Mouse (Mus musculus): ENCODE measurements around the gene Olfr1359.
A peak's percentile ranks its signal among the peaks of the same experiment; 100 is the strongest.
"Not testable (repeated sequence)": the region's sequence is repeated elsewhere in the genome, so short reads cannot be mapped to it uniquely, and the experiment has no call there.

The Olfr1359 gene

DNA sequence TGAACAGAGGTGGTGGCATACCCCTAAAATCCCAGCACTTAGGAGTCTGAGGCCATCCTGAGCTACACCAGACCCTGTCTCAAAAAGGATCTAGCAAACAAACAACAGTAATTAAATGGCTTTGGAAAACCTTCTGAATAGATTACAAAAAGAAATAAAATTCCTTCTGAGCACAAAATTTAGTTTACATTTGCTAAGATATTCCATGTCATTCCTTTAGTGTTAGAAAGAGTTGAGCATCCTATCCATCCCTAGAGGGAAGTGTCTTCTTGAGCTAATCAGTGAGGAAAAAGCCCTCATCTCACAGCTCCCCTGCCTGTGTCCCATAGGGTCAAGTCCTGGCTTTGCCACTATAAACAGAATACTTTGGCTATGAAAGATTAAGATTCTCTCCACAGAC lies at the start of gene Olfr1359:
Olfr1359 (plus strand) TSS at position 301 of the 400 bp plus-strand sequence.
- no peak for DNase-seq

DNA sequence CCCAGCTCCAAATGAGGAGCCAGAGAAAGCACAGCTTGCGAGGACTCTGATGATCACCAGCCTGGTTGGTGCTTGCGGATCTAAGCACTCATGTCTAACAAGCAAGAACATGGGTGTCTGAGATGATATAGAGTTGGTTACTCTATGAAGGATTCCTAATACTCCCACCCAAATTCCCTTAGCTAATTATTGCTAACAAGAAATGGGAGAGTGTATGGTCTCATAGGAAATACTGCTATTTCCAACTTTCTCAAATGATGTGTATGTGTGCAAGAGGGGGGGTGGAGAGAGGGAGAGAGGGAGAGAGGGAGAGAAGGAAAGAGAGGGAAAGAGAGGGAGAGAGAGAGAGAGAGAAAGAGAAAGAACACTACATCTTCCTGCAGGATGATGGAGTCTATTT lies 34.6 kb upstream of the Olfr1359 start, which contains the start of gene Olfr1361:
Olfr1361 (minus strand) TSS at position 101 of the 400 bp plus-strand sequence.
- no peak for DNase-seq

DNA sequence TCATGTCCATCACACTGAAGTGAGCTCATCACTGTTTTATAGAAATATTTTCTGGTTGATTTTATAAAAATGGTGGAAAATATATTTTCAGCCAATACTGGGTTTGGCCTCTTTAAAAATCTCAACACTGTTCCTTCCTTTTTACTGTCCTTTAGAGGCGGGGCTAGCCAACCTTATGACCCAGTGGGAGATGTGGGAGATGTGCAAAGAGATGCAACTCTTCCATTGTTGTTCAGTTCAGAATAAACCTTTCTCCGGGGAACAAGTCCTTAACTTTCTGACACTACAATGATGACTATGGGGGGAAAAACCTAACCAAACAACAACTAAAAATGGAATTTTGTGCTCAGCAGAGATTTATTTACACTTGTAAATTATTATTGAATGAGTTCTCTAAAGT lies 20.6 kb upstream of the Olfr1359 start, which contains the start of gene Olfr1360:
Olfr1360 (minus strand) TSS at position 101 of the 400 bp plus-strand sequence.
- DNase-seq: no peak

DNA sequence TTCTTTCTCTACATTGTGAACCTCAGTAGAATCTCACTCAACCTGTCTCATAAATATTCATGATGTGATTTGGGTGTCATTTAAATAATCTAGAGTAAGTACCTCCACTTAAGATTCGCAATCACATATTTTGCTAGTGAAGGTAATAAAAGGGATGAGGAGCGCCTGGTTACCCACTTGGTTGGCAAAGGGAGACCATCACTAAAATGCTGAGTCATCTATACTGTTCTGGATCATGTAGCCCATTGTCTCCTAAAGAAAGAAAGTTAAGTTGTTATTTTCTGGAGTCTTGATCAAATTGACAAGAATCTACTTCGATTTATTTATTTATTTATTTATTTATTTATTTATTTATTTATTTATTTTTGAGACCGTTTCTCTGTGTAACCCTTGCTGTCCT lies 8.8 kb downstream of the Olfr1359 start:
- DNase-seq: no peak

DNA sequence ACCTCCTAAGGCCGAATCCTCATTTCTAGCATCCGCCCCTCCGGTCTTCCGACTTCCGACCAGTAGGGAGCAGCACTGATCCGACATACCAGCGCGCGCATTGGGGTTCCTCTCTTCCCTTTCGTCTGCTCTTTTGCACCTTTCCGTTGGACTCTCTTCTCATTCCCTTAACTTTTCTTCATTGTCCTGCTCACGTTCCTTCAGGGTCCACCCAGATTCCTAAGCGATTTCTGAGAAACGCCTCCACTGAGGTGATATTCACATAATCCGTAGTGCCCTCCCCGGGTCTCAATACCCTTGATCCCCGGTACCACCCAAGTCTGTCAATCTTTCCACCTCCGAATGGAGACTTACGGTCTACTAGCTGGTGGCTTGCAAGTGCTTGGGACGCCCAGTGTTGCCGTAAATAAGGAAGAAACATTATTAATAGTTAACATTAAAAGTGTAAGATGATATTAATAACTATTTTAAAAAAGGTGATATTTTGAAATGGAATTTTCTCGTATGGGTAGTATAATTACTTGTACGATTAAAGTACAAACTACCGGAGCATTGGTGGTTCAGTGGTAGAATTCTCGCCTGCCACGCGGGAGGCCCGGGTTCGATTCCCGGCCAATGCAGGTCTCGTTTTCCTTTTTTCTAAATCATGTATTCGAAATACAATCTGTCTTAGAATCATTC lies 12.3 kb downstream of the Olfr1359 start:
- DNase-seq: peak; percentile 92 to 96

DNA sequence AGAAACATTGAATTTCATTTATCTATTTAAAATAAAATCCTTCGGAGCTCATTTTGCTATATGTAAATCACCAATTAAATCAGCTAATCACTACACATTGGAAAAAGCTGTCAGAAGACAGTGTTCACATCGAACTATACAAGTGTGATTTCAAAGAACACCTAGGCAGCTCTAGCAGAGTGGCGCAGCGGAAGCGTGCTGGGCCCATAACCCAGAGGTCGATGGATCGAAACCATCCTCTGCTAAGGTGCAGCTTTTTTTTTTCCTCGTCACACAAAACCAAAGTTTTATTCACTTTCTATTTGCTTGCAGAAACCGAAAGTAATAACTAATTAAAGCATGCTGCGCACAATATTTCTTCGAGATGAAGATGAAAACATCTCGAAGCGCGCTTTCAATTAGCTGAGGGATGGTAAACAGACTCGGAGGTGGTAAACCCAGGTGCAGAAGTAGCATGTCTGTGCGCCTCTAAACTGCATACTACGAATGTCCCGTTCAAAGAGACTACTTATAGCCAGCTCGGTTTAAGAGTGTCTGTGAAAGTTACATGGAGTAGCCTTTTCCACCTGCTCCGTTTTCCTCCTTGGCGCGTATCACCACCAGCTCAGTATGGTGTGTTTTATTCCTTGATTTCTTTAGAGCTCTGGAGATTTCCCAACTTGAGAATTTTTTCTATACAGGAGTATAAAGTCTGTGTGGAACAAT lies 13.1 kb downstream of the Olfr1359 start:
- peak; percentile 88 to 89 for DNase-seq

DNA sequence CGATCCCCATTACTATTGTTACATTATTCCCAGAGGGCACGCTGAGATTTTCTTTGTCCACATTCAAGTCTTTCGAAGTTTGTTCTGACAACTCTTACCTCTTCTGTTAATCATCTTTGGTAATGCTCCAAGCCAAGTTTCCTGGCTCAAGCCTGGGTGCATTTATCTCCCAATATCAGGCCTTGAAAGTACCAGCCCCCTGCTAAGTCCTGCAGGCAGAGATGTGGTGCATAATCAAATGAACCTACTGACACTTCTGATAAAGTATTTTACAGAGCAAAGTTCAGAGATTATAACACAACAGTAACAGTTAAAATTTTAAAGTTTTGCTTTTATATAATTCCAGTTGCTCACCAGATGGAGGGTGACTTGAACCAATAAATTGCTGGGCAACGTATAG lies 13.8 kb downstream of the Olfr1359 start:
- DNase-seq: no peak

DNA sequence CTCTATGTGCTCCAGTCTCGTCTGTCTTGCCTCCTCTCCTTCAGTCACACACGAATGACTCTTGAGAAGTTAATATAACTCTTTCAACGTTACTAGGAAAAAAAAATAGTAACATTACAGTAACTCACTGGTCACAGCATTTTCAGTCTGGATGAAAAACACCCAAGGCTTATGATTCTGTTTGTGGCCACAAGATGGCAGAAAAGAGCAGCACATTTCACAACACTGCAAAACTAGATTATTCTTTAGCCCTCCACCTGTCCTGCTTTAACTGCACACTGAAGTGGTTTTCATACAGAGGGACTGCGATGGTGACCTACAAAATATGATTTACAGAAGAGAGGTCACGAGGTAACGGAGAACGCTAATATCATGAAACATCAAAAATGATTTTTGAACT lies 16.8 kb downstream of the Olfr1359 start:
- DNase-seq: peak; percentile 72 to 80

DNA sequence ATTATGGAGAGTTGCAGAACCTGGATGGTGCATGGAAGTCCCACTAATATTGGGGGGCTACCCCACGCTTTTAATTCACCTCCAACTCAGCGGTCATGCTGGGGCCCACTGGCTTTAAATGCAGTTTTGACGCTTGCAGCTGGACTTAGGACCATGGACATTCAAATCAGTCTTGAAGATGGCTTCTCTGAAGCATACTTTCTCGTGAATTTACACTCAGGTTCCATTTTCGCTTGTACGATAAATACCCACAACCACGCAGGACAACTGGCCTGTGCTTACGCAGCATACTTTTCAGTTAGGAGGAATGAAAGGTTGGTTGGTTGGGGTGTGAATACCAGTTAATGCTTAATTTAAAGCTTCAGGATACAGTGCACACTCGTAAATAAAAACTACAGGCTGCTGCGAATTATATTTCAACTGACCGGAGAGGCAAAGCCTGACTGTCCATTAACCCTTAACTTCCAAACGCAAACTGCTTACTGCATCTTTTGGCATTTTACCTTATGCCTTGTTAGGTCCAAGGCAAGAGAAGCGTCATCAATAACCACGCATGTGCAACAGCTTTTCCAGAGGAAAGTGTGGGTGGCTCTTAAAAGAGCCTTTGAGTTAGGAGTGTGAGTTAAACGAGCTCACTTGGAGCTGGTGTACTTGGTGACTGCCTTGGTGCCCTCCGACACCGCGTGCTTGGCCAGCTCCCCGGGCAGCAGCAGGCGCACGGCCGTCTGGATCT lies 17.4 kb downstream of the Olfr1359 start:
- DNase-seq: peak in 1 of 2 experiments; percentile 17

DNA sequence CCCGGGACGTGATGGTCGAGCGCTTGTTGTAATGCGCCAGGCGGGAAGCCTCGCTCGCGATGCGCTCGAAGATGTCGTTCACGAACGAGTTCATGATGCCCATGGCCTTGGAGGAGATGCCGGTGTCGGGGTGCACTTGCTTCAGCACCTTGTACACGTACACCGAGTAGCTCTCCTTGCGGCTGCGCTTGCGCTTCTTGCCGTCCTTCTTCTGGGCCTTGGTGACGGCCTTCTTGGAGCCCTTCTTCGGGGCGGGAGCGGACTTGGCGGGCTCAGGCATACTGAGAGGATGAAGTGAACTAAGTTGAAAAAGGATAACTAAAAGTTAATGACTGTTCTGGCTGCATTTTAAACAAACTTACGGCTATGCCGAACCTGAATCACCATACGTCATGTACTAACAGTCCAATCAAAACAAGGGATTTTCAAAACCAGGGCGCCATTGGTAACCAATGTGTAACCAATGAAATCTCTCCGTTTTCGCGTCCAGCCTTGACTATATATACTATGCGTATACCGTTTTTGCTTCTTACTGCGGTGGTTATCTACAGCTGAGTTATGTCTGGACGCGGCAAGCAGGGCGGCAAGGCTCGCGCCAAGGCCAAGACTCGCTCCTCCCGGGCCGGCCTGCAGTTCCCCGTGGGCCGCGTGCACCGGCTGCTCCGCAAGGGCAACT lies 18.1 kb downstream of the Olfr1359 start, which contains the start of the genes Hist1h2bl and Hist1h2ai:
Hist1h2bl (minus strand) TSS at position 280 of the 676 bp plus-strand sequence.
Hist1h2ai (plus strand) TSS at position 559 of the 676 bp plus-strand sequence.
- peak; percentile 77 to 86 for DNase-seq

DNA sequence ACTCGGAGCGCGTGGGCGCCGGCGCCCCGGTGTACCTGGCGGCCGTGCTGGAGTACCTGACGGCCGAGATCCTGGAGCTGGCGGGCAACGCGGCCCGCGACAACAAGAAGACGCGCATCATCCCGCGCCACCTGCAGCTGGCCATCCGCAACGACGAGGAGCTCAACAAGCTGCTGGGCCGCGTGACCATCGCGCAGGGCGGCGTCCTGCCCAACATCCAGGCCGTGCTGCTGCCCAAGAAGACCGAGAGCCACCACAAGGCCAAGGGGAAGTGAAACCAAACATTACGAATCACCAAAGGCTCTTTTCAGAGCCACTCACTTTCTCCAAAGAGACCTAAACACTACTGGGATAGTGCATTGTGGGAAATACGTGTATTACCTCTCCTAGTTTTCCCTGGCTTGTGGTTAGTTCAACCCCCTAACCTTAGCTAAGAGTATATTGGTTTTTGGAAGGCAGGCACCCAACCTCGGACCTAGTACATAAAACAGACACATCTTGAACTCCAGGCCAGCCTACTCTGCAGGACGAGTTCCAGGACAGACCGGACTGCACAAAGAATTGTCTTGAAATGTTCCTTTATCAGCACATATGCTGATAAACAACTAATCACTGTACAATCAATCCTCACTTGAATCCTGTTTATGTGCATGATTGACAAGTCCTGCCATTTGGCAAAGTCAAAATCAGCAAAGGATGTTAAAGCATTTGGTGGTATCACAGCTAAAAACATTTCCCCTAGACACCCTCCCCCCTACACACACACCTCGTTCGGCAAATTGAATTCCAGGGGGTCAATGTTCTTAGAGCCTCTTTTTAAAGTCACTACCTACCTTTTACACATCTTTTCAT lies 18.9 kb downstream of the Olfr1359 start:
- DNase-seq: not testable (repeated sequence)

DNA sequence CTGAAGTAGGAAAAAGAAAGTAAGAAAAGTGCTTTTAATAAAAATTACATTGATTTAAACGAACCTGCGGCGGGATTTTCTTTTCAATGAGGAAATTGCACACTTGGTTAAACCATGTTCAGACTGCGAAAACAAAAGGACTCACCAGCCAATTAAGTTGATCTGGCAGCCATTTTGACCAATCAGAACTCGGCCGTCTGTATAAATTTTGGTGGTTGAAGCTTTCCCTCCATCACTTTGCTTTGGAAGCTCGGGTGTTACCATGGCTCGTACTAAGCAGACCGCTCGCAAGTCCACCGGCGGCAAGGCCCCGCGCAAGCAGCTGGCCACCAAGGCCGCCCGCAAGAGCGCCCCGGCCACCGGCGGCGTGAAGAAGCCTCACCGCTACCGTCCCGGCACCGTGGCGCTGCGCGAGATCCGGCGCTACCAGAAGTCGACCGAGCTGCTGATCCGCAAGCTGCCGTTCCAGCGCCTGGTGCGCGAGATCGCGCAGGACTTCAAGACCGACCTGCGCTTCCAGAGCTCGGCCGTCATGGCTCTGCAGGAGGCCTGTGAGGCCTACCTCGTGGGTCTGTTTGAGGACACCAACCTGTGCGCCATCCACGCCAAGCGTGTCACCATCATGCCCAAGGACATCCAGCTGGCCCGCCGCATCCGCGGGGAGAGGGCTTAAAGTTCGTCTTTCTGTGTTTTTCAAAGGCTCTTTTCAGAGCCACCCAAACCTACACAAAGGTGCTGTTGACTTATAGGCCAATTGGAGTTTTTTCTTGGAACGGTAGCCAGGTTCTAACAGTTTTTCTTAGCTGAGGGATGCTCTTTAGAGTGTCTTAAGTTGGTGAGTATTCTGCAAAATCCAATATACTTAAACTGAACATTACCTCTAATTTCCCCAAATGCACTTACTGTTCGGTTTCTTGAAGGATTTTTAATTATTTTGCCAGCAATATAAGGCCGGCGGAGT lies 19.8 kb downstream of the Olfr1359 start, which contains the start of gene Hist1h3h:
Hist1h3h (plus strand) TSS at position 263 of the 961 bp plus-strand sequence.
- peak; percentile 79 to 82 for DNase-seq

DNA sequence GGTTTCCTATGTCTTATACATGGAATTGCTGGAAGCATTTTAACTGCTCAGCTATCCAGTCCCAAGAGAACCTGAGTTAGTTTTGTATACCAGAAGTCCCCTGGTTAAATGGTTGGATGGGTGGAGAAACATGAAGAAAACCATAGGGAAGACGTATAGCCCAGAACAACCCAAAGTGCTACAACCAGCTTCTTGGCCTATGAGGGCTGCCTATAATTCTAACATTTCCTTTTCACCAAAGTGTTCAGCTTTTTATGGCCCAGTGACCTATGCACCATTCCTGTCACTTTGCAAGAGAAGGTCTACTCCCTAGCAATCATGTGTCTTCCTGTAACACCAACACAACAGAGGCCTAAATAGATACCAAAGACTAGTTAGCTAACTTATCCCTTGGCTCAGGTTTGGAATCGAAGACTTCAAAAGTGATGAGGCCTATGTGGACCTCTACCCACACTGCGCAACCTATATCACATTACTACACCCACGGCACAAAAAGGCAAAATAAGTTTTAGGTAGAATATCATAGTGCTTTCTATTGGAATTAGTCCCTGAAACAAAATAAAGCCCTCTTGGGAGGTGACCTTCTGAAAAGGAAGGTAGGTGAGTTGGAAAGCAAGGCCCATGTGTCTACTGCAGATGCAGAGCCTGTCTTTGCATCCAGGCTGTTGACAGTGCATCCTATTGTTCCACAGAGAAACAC lies 20.6 kb downstream of the Olfr1359 start:
- no peak for DNase-seq

DNA sequence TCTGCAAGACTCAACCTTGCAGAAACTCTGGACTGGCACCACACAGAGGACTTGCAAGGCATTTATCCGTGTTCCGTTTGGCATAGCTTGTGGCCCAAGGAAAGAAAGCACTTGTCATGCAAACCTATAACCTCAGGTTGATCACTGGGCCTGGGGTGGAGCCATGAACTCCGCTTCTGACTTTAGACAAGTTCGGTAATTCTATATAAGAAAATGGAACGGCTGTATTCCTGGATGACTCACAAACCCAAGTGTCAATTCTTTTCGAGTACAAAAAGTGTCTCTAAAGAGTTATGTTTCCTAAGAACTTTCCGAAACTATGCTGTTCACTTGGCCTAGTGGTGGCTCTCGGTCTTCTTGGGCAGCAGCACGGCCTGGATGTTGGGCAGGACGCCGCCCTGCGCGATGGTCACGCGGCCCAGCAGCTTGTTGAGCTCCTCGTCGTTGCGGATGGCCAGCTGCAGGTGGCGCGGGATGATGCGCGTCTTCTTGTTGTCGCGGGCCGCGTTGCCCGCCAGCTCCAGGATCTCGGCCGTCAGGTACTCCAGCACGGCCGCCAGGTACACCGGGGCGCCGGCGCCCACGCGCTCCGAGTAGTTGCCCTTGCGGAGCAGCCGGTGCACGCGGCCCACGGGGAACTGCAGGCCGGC lies 23.3 kb downstream of the Olfr1359 start:
- not testable (repeated sequence) for DNase-seq

DNA sequence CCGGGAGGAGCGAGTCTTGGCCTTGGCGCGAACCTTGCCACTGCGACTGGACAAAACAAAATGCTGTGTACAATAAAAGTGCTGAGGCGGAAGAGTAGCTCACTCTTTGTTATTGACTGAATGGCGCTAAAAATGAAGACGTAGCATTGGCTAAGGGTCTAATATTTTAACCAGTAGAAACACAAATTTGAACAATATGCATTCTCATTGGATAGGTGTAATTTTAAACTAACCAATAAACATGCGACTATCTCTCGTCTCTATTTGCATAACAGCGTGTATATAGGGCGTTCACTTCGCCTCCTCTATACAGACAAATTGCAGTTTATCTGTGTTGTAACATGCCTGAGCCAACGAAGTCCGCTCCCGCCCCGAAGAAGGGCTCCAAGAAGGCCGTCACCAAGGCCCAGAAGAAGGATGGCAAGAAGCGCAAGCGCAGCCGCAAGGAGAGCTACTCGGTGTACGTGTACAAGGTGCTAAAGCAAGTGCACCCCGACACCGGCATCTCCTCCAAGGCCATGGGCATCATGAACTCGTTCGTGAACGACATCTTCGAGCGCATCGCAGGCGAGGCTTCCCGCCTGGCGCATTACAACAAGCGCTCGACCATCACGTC lies 24.0 kb downstream of the Olfr1359 start, which contains the start of gene Hist1h2bm:
Hist1h2bm (plus strand) TSS at position 288 of the 616 bp plus-strand sequence.
- DNase-seq: peak; percentile 52 to 75

DNA sequence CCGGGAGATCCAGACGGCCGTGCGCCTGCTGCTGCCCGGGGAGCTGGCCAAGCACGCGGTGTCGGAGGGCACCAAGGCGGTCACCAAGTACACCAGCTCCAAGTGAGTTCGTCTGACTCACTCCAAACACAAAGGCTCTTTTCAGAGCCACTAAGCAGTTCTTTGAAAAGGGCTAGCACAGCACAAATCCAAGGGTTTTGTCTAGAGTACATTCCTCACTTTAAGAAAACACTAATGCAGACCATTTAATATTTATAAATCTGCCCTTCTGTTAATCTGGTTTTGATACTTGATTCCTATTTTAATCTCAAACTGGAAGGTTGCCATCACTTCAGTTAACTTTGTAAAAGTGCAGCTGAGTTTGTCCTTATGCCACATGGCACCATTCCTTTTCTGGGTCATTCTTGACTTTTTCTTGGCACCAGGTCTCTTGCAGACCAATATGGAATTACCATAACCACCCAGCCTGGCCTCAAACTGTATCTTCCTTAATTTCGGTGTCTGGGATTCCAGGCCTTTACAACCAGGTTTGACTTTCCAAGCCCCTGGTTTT lies 24.5 kb downstream of the Olfr1359 start:
- peak in 1 of 2 experiments; percentile 20 for DNase-seq

DNA sequence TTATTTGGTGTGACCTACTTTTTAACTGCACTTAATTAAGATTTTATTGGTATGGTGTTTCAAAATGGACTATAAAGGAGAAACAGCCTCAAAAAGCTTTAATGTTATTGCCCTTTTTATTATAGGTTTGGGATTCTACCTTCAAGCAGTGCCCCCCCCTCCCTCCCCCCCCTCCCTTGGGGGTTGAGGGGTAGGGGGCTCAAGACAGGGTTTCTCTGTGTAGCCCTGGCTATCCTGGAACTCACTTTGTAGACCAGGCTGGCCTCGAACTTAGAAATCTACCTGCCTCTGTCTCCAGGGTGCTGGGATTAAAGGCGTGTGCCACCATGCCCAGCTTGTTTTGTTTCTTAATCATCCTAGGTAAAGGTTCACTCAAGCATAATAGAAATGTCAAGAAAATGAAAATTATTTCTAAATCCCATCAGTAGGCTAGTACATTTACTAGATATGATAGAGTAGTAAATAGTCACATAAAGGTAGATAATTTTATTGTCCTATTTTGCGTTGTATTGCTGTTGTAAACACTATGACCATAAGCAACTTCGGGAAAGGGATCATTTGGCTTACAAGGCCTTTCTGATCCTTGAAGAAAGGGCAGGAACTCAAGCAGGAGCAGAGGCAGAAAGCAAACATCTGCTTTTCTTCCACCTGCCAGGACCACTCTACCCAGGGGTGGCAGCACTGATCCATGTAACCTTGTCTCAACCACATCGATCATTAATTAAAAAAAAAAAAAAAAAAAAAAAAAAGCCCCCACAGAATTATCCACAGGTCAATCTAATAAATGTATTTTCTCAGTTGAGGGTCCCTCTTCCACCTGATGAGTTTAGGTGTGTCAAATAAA lies 25.3 kb downstream of the Olfr1359 start:
- DNase-seq: no peak
